Mouse (Mus musculus): ENCODE measurements around the gene Vmn2r108.

The Vmn2r108 gene

DNA sequence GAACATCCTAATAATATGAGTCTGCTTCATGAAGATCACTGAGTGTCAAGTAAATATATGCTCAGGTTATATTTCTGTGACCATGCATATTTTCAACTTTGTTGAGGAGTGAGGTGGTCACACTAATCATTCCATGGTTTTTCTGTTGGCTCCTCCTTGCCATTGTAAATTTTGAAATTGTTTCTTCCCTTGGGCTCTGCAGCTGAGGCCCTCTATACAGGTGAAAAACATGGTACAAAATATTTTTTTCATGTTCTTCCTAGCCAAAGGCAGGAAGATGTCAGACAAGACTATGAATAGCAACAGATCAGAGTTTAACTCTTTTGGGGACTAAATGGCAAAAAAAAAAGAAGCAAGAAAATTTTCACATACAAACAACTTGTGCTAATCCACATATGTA, at the start of gene Vmn2r108:
TSS of gene Vmn2r108 (minus strand) at position 101 of the 400 bp plus-strand sequence.

DNA sequence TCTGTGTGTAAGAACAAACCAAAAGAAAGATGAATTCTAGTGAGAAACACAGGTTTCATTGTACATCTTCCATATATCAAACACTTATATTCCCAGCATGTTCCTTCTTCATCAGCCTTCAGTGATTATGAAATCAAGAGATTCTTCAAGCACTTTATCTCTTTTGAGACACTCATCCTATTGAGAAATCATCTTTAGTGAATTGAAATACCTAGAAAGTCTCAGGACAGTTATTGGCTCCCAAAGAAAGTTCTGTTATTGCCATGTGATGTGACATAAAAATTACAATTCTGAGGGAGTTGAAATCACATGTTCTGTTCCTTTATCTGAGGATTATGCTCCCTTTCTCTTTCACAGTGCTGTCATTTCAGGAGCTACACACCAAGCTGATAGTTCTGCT, 16.7 kb upstream of the Vmn2r108 start, which contains the start of gene Vmn1r225:
TSS of gene Vmn1r225 (plus strand) at position 301 of the 400 bp plus-strand sequence.

DNA sequence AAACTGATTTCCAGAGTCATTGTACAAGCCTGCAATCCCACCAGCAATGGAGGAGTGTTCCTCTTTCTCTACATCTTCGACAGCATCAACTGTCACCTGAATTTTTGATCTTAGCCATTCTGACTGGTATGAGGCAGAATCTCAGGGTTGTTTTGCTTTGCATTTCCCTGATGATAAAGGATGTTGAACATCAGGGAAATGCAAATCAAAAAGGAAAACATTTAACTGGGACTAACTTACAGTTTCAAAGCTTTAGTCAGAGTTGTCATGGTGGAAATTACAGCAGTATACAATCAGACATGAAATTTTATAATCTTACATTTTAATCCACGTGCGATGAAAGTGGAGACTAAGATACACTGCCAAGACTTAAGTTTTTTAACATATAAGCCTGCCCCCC, 7.8 kb downstream of the Vmn2r108 start:
- 60% methylated on average over 3 of the region's 3 CpGs for WGBS

- WGBS, result 23% methylated on average over 1 of the region's 1 CpGs
Measured at GRCm38 (mm10) chr17:20413846-20414245, 67.3 kb downstream of the Vmn2r108 start, which contains the start of gene Vmn1r224. TSS of gene Vmn1r224 (plus strand) at chr17:20414146.

Data from cerebral cortex, adult 2 months (tissue).